Mouse (Mus musculus): ENCODE measurements around the gene Klc4. TPM values are rescaled to one million over a fixed set of nuclear protein-coding genes. Genes with fewer than 3 reads are reported as not detected.

Klc4 gene
- polyA plus RNA-seq (2012; rRNA removed), result 30.0 and 34.5 TPM in 2 replicates

GRCm38 (mm10) chr17:46645561-46646321, at the start of gene Klc4, which contains the start of gene Mrpl2:
Klc4 (minus strand) TSS chr17:46646022.
Mrpl2 (plus strand) TSS chr17:46646229.
- TF ChIP-seq CTCF (IDR thresholded peaks at IDR 0.05; ENCODE audit: borderline replicate concordance, extremely low read depth, insufficient read depth, insufficient read length) (no peak), POLR2A (IDR thresholded peaks at IDR 0.05; ENCODE audit: borderline replicate concordance, extremely low read depth, insufficient read depth, insufficient read length, poor library complexity, severe bottlenecking) (peak; percentile 89)

GRCm38 (mm10) chr17:46694517-46695063, 48.8 kb upstream of the Klc4 start:
- peak; percentile 31 for DNase-seq (ENCODE audit: low read depth)
- TF ChIP-seq POLR2A (IDR thresholded peaks at IDR 0.05; ENCODE audit: borderline replicate concordance, extremely low read depth, insufficient read depth, insufficient read length, poor library complexity, severe bottlenecking), result no peak
- TF ChIP-seq CTCF (IDR thresholded peaks at IDR 0.05; ENCODE audit: borderline replicate concordance, extremely low read depth, insufficient read depth, insufficient read length), result no peak

More at GRCm38 (mm10) chr17:46645561-46646321, at the start of gene Klc4, which contains the start of gene Mrpl2:
- DNase-seq (ENCODE audit: low read depth), result peak; percentile 100

- TF ChIP-seq CTCF (IDR thresholded peaks at IDR 0.05; ENCODE audit: borderline replicate concordance, extremely low read depth, insufficient read depth, insufficient read length) (no peak), POLR2A (IDR thresholded peaks at IDR 0.05; ENCODE audit: borderline replicate concordance, extremely low read depth, insufficient read depth, insufficient read length, poor library complexity, severe bottlenecking) (no peak)
- no peak for DNase-seq (ENCODE audit: low read depth)
Observed at GRCm38 (mm10) chr17:46691390-46691789, 45.6 kb upstream of the Klc4 start.

GRCm38 (mm10) chr17:46690665-46691064, 44.8 kb upstream of the Klc4 start:
- no peak for TF ChIP-seq POLR2A (IDR thresholded peaks at IDR 0.05; ENCODE audit: borderline replicate concordance, extremely low read depth, insufficient read depth, insufficient read length, poor library complexity, severe bottlenecking)
- TF ChIP-seq CTCF (IDR thresholded peaks at IDR 0.05; ENCODE audit: borderline replicate concordance, extremely low read depth, insufficient read depth, insufficient read length), result no peak
- DNase-seq (ENCODE audit: low read depth), result no peak

GRCm38 (mm10) chr17:46685913-46686312, 40.1 kb upstream of the Klc4 start:
- TF ChIP-seq CTCF (IDR thresholded peaks at IDR 0.05; ENCODE audit: borderline replicate concordance, extremely low read depth, insufficient read depth, insufficient read length) (no peak), POLR2A (IDR thresholded peaks at IDR 0.05; ENCODE audit: borderline replicate concordance, extremely low read depth, insufficient read depth, insufficient read length, poor library complexity, severe bottlenecking) (no peak)
- DNase-seq (ENCODE audit: low read depth), result no peak

- TF ChIP-seq POLR2A (IDR thresholded peaks at IDR 0.05; ENCODE audit: borderline replicate concordance, extremely low read depth, insufficient read depth, insufficient read length, poor library complexity, severe bottlenecking) (no peak), CTCF (IDR thresholded peaks at IDR 0.05; ENCODE audit: borderline replicate concordance, extremely low read depth, insufficient read depth, insufficient read length) (no peak)
- DNase-seq (ENCODE audit: low read depth), result no peak
Observed at GRCm38 (mm10) chr17:46682654-46683389, 37.0 kb upstream of the Klc4 start.

GRCm38 (mm10) chr17:46681466-46682118, 35.8 kb upstream of the Klc4 start:
- TF ChIP-seq POLR2A (IDR thresholded peaks at IDR 0.05; ENCODE audit: borderline replicate concordance, extremely low read depth, insufficient read depth, insufficient read length, poor library complexity, severe bottlenecking) (no peak), CTCF (IDR thresholded peaks at IDR 0.05; ENCODE audit: borderline replicate concordance, extremely low read depth, insufficient read depth, insufficient read length) (no peak)
- no peak for DNase-seq (ENCODE audit: low read depth)

- peak; percentile 100 for DNase-seq (ENCODE audit: low read depth)
- TF ChIP-seq POLR2A (IDR thresholded peaks at IDR 0.05; ENCODE audit: borderline replicate concordance, extremely low read depth, insufficient read depth, insufficient read length, poor library complexity, severe bottlenecking) (peak; percentile 44; the same call in 1 of the 2 replicates), CTCF (IDR thresholded peaks at IDR 0.05; ENCODE audit: borderline replicate concordance, extremely low read depth, insufficient read depth, insufficient read length) (no peak)
Observed at GRCm38 (mm10) chr17:46680760-46681373, 35.0 kb upstream of the Klc4 start, which contains the start of gene Klhdc3. Klhdc3 (minus strand) TSS chr17:46680914.

GRCm38 (mm10) chr17:46679843-46680759, 34.3 kb upstream of the Klc4 start:
- no peak for TF ChIP-seq POLR2A (IDR thresholded peaks at IDR 0.05; ENCODE audit: borderline replicate concordance, extremely low read depth, insufficient read depth, insufficient read length, poor library complexity, severe bottlenecking)
- TF ChIP-seq CTCF (IDR thresholded peaks at IDR 0.05; ENCODE audit: borderline replicate concordance, extremely low read depth, insufficient read depth, insufficient read length), result peak; percentile 32; the same call in 1 of the 2 replicates

More at GRCm38 (mm10) chr17:46679843-46680759, 34.3 kb upstream of the Klc4 start:
- DNase-seq (ENCODE audit: low read depth), result no peak
